Comparison of ENCODE assay signal across 21 mouse cellular contexts in the genomic region with DNA sequence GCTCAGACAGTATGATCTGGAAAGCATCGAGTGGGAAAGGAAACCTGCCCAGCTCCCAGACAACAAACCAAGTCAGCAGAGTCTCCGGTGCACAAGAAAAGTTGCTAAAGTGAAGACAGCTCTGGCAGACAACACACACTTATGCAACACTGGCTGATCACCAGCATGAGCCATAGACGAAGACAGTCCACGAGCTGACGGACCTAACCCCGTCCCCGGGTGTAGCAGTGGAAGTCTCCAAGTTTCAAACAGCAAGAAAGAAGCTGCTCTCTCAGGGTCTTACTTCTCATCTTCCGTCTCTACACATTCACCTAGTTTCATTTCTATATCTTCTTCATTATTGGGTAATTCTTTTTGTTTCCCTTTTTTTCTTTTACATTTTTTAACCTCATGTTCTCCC.
A peak's percentile ranks its signal among the peaks of the same experiment; 100 is the strongest.
DNase-seq lines count a peak whose midpoint lies in the region; TF ChIP-seq lines count a peak whose summit lies in the region.
"Had no signal": no experiment of that assay in that cellular context is flagged by ENCODE, and none has a peak within 500 bp of the region (broad histone marks: within the 10 kb centered on the region; RNA-seq: fewer than 3 reads in every experiment).

No protein-coding gene starts in this region.

- peak; percentile 36 for DNase-seq in gastrocnemius, adult 2 months
- DNase-seq in gastrocnemius, postnatal 10 days, result no peak
- peak; percentile 5 for DNase-seq in lung, postnatal 14 days
- DNase-seq in lung, postnatal 10 days, result no peak
- DNase-seq in gastrocnemius, postnatal 14 days, result peak; percentile 6
- DNase-seq in skeletal muscle tissue, adult 2 months (ENCODE audit: low read depth, low spot score), result peak; percentile 40
- DNase-seq in right cerebral cortex, adult 18-20 months, result no peak
- DNase-seq: adrenal gland, postnatal 25 days; cerebellum, adult 9-10 months; kidney, adult 11 months; kidney, postnatal 36 days; layer of hippocampus, adult 9-11 months; liver, embryonic 13.5 days; lung, embryonic 14.5 days; right cerebral cortex, postnatal 14 days; spleen, adult 18-20 months had no signal

- intact Hi-C loops in gastrocnemius, adult 2 months (cut with DNase I), result no loop called here
- intact Hi-C loops in gastrocnemius, postnatal 14 days (cut with DNase I; ENCODE audit: low total_unique reads), result no loop called here

- H3K27ac ChIP-seq in gastrocnemius, adult 2 months, result no peak overlapping the region
- H3K27ac ChIP-seq: embryonic facial prominence, embryonic 15.5 days; hindbrain, embryonic 13.5 days; kidney, embryonic 15.5 days; limb, embryonic 13.5 days; liver, embryonic 13.5 days; midbrain, embryonic 13.5 days had no signal

- H3K4me3 ChIP-seq in gastrocnemius, adult 2 months, result no peak overlapping the region
- H3K4me3 ChIP-seq: embryonic facial prominence, embryonic 15.5 days; hindbrain, embryonic 13.5 days; kidney, embryonic 15.5 days; limb, embryonic 13.5 days; liver, embryonic 13.5 days; midbrain, embryonic 13.5 days had no signal

- TF ChIP-seq CTCF in gastrocnemius, adult 2 months (IDR thresholded peaks at IDR 0.05), result no peak

Comparison
In these comparisons a context has a peak if more than half of its experiments do, and no peak if none do; other contexts are left out.
1. DNase-seq: peak in gastrocnemius, adult 2 months (single experiment), lung, postnatal 14 days (single experiment), gastrocnemius, postnatal 14 days (single experiment) and skeletal muscle tissue, adult 2 months (single experiment); none in gastrocnemius, postnatal 10 days (single experiment), lung, postnatal 10 days (single experiment) and right cerebral cortex, adult 18-20 months (single experiment).